Mouse (Mus musculus) kidney, embryonic 14.5 days (tissue): ENCODE measurements around the gene Plk5. TPM values are rescaled to one million over a fixed set of nuclear protein-coding genes. Genes with fewer than 3 reads are reported as not detected.

Experiments used
- ATAC-seq: fragments of 200-750 bp; cut with Nextera tagmentation; 2 replicates; pipeline ENCODE4 v1.8.0; 2017; ENCODE audit warnings: moderate number of reproducible peaks, mild to moderate bottlenecking, moderate TSS enrichment, moderate library complexity; ENCODE audit not compliant: low FRiP score, low TSS enrichment
- H3K27ac ChIP-seq: fragments of 300-500 bp; sonication (generic); 2 replicates; pipeline ENCODE4 v1.5.1; 2014; ENCODE audit warnings: low read depth, mild to moderate bottlenecking, low read length, moderate library complexity, mixed read lengths
- H3K27me3 ChIP-seq: fragments of 300-500 bp; sonication (generic); 2 replicates; pipeline ENCODE4 v1.6.1; 2014; ENCODE audit warnings: mild to moderate bottlenecking, low read length; ENCODE audit not compliant: control insufficient read depth, insufficient read depth
- H3K36me3 ChIP-seq: fragments of 300-500 bp; sonication (generic); 2 replicates; pipeline ENCODE4 v1.6.1; 2014; ENCODE audit warnings: low read length, mixed read lengths; ENCODE audit not compliant: control insufficient read depth, insufficient read depth
- H3K4me1 ChIP-seq: fragments of 300-500 bp; sonication (generic); 2 replicates; pipeline ENCODE4 v1.6.1; 2014; ENCODE audit warnings: low read length, mixed read lengths; ENCODE audit not compliant: control insufficient read depth, insufficient read depth
- H3K4me2 ChIP-seq: fragments of 300-500 bp; sonication (generic); replicated peaks from 2 replicates; pipeline ENCODE4 v1.6.1; 2014; ENCODE audit warnings: low read depth, mild to moderate bottlenecking, low read length
- H3K4me3 ChIP-seq: fragments of 300-500 bp; sonication (generic); 2 replicates; pipeline ENCODE4 v1.5.1; 2014; ENCODE audit warnings: mild to moderate bottlenecking, low read length
- H3K9ac ChIP-seq: fragments of 300-500 bp; sonication (generic); 2 replicates; pipeline ENCODE4 v1.6.1; 2014; ENCODE audit warnings: low read depth, mild to moderate bottlenecking, low read length, moderate library complexity
- H3K9me3 ChIP-seq: fragments of 300-500 bp; sonication (generic); 2 replicates; pipeline ENCODE4 v1.6.1; 2016; ENCODE audit warnings: low read length; ENCODE audit not compliant: control insufficient read depth
- WGBS: fragments of 180-500 bp; shearing (Covaris S2); extraction: QIAGEN DNeasy Blood & Tissue Kit; methylation state at CpG from one replicate; pipeline ENCODE4 v1.1.7; 2014; 5-methylcytosine and 5-hydroxymethylcytosine counted together
- polyA plus RNA-seq: library from polyadenylated mRNA; unstranded; fragments of >200 nt; fragmentation: Nextera tagmentation; extraction: Ambion mirVana; gene quantifications from 2 replicates; pipeline ENCODE4 v1.2.1, GENCODE M21; 2014

The Plk5 gene
- polyA plus RNA-seq, 1 experiment from 2014 or later = 0.62 TPM

GRCm38 (mm10) chr10:80376160-80376559 lies 19.9 kb downstream of the Plk5 start:
- no peak for ATAC-seq
- no peak overlapping the region for H3K27ac ChIP-seq
- H3K36me3 ChIP-seq = peaks cover 14% of the 10 kb centered on the region
- H3K4me1 ChIP-seq = peaks cover 4% of the 10 kb centered on the region
- H3K4me3 ChIP-seq = no peak overlapping the region
- H3K4me2 ChIP-seq = no peak overlapping the region
- 4% methylated on average over 7 of the region's 7 CpGs for WGBS
- H3K27me3 ChIP-seq = no peaks in the 10 kb centered on the region
- H3K9ac ChIP-seq = no peak overlapping the region
- H3K9me3 ChIP-seq = no peaks in the 10 kb centered on the region

- no peak overlapping the region for H3K4me3 ChIP-seq
- H3K9me3 ChIP-seq = no peaks in the 10 kb centered on the region
- no peak overlapping the region for H3K9ac ChIP-seq
- no peak overlapping the region for H3K27ac ChIP-seq
- WGBS = 57% methylated on average over 10 of the region's 10 CpGs
- no peaks in the 10 kb centered on the region for H3K27me3 ChIP-seq
- no peak overlapping the region for H3K4me2 ChIP-seq
- H3K4me1 ChIP-seq = no peaks in the 10 kb centered on the region
- peaks cover 29% of the 10 kb centered on the region for H3K36me3 ChIP-seq
- ATAC-seq = no peak
Measured at GRCm38 (mm10) chr10:80377716-80378115, 21.5 kb downstream of the Plk5 start.

DNA sequence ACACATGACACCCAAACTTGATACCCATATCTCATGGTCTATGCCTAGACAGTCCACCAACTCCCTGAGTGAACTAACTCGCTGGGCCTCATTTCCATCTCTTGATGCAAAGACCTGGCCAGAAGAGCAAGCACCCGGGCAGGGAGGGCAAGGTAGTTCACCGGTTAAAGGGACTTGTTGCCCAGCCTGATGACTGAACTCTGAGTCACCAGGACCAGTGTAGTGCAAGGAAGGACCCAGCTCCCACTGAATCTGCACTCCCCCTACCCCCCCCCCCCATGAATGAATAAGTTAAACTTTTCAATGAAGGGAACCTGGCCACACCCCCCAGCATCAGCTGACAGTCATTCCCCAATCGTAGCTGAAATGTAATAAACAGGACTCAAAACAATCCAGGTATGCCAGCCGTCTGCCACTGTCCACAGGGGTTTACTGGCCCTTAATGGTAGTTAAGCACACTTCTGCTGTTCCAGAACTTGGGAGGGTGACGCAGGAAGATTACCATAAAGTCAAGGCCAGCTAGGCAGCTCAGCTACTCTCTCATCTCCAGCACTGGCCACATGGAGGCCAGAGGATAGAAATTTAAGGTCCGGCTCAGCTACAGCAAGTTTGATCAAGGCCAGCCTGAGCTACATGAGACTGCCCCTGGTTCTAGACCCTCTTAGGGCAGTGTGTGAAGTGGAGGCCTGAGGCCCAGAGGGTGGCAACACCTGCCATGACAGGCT lies 26.5 kb downstream of the Plk5 start:
- Histone ChIP-seq H3K4me1 (peaks cover 21% of the 10 kb centered on the region), H3K27ac (no peak overlapping the region), H3K4me3 (no peak overlapping the region), H3K36me3 (peaks cover 54% of the 10 kb centered on the region), H3K4me2 (no peak overlapping the region), H3K9me3 (no peaks in the 10 kb centered on the region), H3K9ac (no peak overlapping the region), H3K27me3 (no peaks in the 10 kb centered on the region)
- 91% methylated on average over 7 of the region's 7 CpGs for WGBS
- no peak for ATAC-seq

DNA sequence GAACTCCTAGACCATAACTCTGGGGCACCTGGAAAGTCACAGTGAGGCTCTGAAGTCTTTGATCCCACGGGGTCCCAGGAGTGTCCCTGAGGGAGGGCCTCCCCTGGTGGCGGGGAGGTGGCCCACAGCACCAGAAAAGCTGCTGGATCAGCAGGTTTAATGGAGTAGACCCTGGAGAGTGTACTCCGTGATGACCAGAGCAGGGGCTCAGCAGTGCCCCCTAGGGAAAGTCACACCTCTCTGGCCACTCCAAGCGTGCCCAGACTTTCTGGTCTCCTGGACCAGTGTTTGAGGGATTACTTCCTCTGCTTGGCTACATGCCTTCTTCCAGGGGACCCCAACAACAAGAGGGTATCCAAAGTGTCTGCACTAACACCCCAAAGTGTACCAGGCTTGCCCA lies 27.2 kb downstream of the Plk5 start:
- Histone ChIP-seq H3K4me3 (no peak overlapping the region), H3K4me1 (peaks cover 27% of the 10 kb centered on the region), H3K36me3 (peaks cover 54% of the 10 kb centered on the region), H3K27ac (no peak overlapping the region), H3K4me2 (no peak overlapping the region), H3K27me3 (no peaks in the 10 kb centered on the region), H3K9ac (no peak overlapping the region), H3K9me3 (no peaks in the 10 kb centered on the region)
- no peak for ATAC-seq
- WGBS = 46% methylated on average over 4 of the region's 4 CpGs

- no peak for ATAC-seq
- 86% methylated on average over 4 of the region's 4 CpGs for WGBS
- Histone ChIP-seq H3K4me2 (peak overlapping the region; percentile 94; the same call in 1 of the 2 replicates), H3K9ac (no peak overlapping the region), H3K27ac (no peak overlapping the region), H3K36me3 (peaks cover 54% of the 10 kb centered on the region), H3K4me3 (no peak overlapping the region; the same call in 1 of the 2 replicates), H3K27me3 (no peaks in the 10 kb centered on the region), H3K9me3 (no peaks in the 10 kb centered on the region), H3K4me1 (peaks cover 33% of the 10 kb centered on the region)
Measured at GRCm38 (mm10) chr10:80384115-80384639, 27.9 kb downstream of the Plk5 start.

DNA sequence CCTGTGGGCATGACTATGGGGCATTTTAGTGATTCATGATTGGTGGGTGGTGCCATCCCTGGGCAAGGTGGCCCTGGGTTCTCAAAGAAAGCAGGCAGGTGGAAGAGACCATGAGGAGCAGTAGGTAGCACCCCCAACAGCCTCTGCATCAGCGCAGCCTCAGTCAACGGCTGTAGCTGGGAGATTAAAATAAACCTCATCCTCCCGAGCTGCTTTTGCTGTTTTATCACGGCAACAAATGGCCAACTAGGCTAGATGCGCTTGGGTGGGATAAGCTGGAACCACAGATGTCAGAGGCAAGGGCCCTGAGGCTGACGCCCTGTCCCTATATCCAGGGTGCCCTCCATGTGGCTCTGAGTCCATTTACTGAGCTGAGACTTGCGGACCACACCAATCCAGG lies 28.4 kb downstream of the Plk5 start:
- no peaks in the 10 kb centered on the region for H3K27me3 ChIP-seq

GRCm38 (mm10) chr10:80385310-80385709 lies 29.1 kb downstream of the Plk5 start:
- H3K9ac ChIP-seq = peak overlapping the region; percentile 97
- peaks cover 33% of the 10 kb centered on the region for H3K4me1 ChIP-seq
- H3K9me3 ChIP-seq = no peaks in the 10 kb centered on the region
- 13% methylated on average over 7 of the region's 7 CpGs for WGBS
- H3K4me3 ChIP-seq = peak overlapping the region; percentile 90
- H3K27me3 ChIP-seq = no peaks in the 10 kb centered on the region
- peak overlapping the region; percentile 94 for H3K4me2 ChIP-seq
- ATAC-seq = no peak
- peaks cover 47% of the 10 kb centered on the region for H3K36me3 ChIP-seq
- H3K27ac ChIP-seq = peak overlapping the region; percentile 85

More for the DNA sequence above, 28.4 kb downstream of the Plk5 start:
- peak overlapping the region; percentile 94 for H3K4me2 ChIP-seq
- ATAC-seq = no peak
- H3K27ac ChIP-seq = 0 out of 2 replicates have a peak overlapping the region, but pooled peaks have one; percentile 85
- peaks cover 33% of the 10 kb centered on the region for H3K4me1 ChIP-seq
- peak overlapping the region; percentile 97 for H3K9ac ChIP-seq
- peaks cover 51% of the 10 kb centered on the region for H3K36me3 ChIP-seq
- no peaks in the 10 kb centered on the region for H3K9me3 ChIP-seq
- peak overlapping the region; percentile 90 for H3K4me3 ChIP-seq
- WGBS = 77% methylated on average over 7 of the region's 7 CpGs

DNA sequence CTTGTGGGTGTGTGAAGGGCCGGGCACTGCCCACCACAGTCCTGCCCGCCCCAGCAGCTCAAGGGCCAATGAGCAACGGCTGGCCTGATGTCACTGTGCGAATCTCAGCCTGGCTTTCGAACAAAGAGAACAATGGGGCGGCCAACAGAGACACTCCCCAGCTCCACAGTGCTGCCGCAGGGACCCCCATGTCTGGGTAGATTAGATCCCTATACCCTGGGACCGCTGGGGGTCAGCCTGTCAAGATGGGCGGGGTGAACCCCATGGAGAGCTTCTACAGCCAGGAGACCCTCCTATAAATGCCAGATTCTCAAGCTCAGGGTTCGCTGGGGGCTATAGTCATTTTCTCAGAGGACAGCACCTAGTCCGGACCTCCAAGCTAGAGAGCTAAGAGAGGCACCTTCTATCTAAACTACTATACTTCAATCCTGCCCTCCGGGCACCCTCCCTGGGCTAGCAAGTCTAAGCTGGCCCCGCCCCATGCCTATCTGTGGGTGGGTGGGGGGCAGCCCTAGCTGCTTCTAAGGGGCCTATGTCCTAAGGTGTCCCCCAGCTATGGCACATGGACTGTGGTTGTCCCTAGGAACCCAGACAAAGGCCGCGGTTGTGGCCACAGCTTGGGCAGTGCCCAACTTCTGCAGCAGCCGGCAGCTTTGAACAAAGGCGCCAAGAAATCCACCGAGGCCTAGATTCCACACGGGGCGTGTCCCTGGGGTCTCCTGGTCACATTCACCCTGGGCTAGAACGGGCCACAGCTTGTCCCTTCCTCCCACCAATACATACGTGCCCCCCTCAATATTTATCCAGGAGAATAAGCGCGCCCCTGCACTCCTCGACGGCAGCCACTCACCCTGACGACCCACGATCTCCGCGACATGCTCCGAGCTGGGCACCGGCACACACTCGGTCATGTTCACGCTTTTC lies 29.8 kb downstream of the Plk5 start:
- peak overlapping the region; percentile 90 for H3K4me3 ChIP-seq
- H3K9me3 ChIP-seq = no peaks in the 10 kb centered on the region
- H3K27ac ChIP-seq = peak overlapping the region; percentile 85
- peak overlapping the region; percentile 94 for H3K4me2 ChIP-seq
- H3K4me1 ChIP-seq = peaks cover 33% of the 10 kb centered on the region
- peak; percentile 41 for ATAC-seq
- 2% methylated on average over 34 of the region's 34 CpGs for WGBS
- no peaks in the 10 kb centered on the region for H3K27me3 ChIP-seq
- peak overlapping the region; percentile 97 for H3K9ac ChIP-seq
- H3K36me3 ChIP-seq = peaks cover 46% of the 10 kb centered on the region
